12 mouse cellular contexts compared by ENCODE assay signal in genomic region chr16:91620991-91621390, GRCm38 (mm10).
"Had no signal": no experiment of that assay in that cellular context is flagged by ENCODE, and none has a peak within 500 bp of the region (broad histone marks: within the 10 kb centered on the region; RNA-seq: fewer than 3 reads in every experiment).

No protein-coding gene starts in this region.

- H3K27me3 ChIP-seq: limb, embryonic 13.5 days; midbrain, embryonic 13.5 days had no signal

- H3K4me3 ChIP-seq: layer of hippocampus, adult 2 months; limb, embryonic 13.5 days; lung, embryonic 15.5 days; midbrain, embryonic 13.5 days had no signal

- H3K9me3 ChIP-seq: limb, embryonic 13.5 days; lung, embryonic 15.5 days; midbrain, embryonic 13.5 days had no signal

- DNase-seq: kidney, adult 9 months; left cerebral cortex, postnatal 4 days; right cerebral cortex, adult 18-20 months; right cerebral cortex, postnatal 25 days; thymus, postnatal 14 days had no signal

- H3K27ac ChIP-seq: kidney, postnatal 0 days; layer of hippocampus, adult 2 months; limb, embryonic 13.5 days; liver, embryonic 14.5 days; lung, embryonic 15.5 days; midbrain, embryonic 13.5 days; stomach, postnatal 0 days had no signal

- H3K4me1 ChIP-seq: lung, embryonic 15.5 days had no signal
